Mouse (Mus musculus): Measurements from ENCODE around the gene Slc1a7. TPM values are rescaled to one million over a fixed set of nuclear protein-coding genes. Genes with fewer than 3 reads are reported as not detected.

The Slc1a7 gene
- polyA plus RNA-seq, 1 experiment from 2014 or later, result not detected

- Histone ChIP-seq H3K4me1 (0 out of 2 replicates have a peak, but pooled peaks cover 8% of the 10 kb centered on the region), H3K9me3 (no peaks in the 10 kb centered on the region), H3K36me3 (replicated peaks) (no peaks in the 10 kb centered on the region), H3K4me2 (no peak overlapping the region), H3K27ac (no peak overlapping the region), H3K4me3 (no peak overlapping the region), H3K27me3 (replicated peaks) (no peaks in the 10 kb centered on the region), H3K9ac (no peak overlapping the region)
- 85% methylated on average over 6 of the region's 6 CpGs for WGBS
- no peak for ATAC-seq (replicated peaks)
Measured at GRCm38 (mm10) chr4:107995727-107996126, 27.6 kb downstream of the Slc1a7 start.

GRCm38 (mm10) chr4:107996418-107996986, 28.4 kb downstream of the Slc1a7 start:
- Histone ChIP-seq H3K9me3 (no peaks in the 10 kb centered on the region), H3K4me3 (no peak overlapping the region), H3K4me2 (no peak overlapping the region), H3K4me1 (0 out of 2 replicates have a peak, but pooled peaks cover 7% of the 10 kb centered on the region), H3K27ac (no peak overlapping the region), H3K27me3 (replicated peaks) (no peaks in the 10 kb centered on the region), H3K36me3 (replicated peaks) (no peaks in the 10 kb centered on the region), H3K9ac (no peak overlapping the region)
- ATAC-seq (replicated peaks), result no peak
- 92% methylated on average over 9 of the region's 9 CpGs for whole genome bisulfite sequencing

- H3K4me1 ChIP-seq, result no peaks in the 10 kb centered on the region
- ATAC-seq (replicated peaks), result no peak
- H3K4me3 ChIP-seq, result no peak overlapping the region
- WGBS, result 36% methylated on average over 11 of the region's 11 CpGs
- no peaks in the 10 kb centered on the region for H3K9me3 ChIP-seq
- no peak overlapping the region for H3K4me2 ChIP-seq
- H3K27me3 ChIP-seq (replicated peaks), result no peaks in the 10 kb centered on the region
- no peak overlapping the region for H3K9ac ChIP-seq
- H3K36me3 ChIP-seq (replicated peaks), result no peaks in the 10 kb centered on the region
- no peak overlapping the region for H3K27ac ChIP-seq
Measured at GRCm38 (mm10) chr4:107998641-107999332, 30.7 kb downstream of the Slc1a7 start.

- ATAC-seq (replicated peaks), result no peak
- WGBS, result 86% methylated on average over 1 of the region's 1 CpGs
- H3K27ac ChIP-seq, result no peak overlapping the region
- no peaks in the 10 kb centered on the region for H3K4me1 ChIP-seq
- H3K9me3 ChIP-seq, result no peaks in the 10 kb centered on the region
- H3K4me3 ChIP-seq, result no peak overlapping the region
- H3K27me3 ChIP-seq (replicated peaks), result no peaks in the 10 kb centered on the region
- H3K36me3 ChIP-seq (replicated peaks), result no peaks in the 10 kb centered on the region
- no peak overlapping the region for H3K9ac ChIP-seq
- no peak overlapping the region for H3K4me2 ChIP-seq
Measured at GRCm38 (mm10) chr4:107999380-107999779, 31.2 kb downstream of the Slc1a7 start.

DNA sequence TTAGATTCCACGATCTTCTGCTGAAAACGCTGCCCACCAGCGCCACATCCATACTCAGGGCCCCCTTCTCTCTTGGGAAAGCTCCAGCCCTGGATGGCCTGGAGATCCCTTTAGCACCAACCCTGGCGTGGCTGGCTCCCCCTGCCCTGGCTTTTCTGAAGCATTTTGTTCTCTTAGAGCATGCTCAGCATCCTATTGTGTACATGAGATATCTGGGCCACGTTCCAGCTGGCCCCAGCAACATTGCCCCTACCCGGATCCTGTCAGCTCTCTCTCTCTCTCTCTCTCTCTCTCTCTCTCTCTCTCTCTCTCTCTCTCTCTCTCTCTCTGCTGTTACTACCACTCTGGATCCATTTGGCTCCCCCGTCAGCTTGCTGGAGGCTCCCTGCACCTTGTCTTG, 37.2 kb downstream of the Slc1a7 start:
- Histone ChIP-seq H3K9me3 (no peaks in the 10 kb centered on the region), H3K4me1 (no peaks in the 10 kb centered on the region), H3K27ac (no peak overlapping the region), H3K4me2 (no peak overlapping the region), H3K27me3 (replicated peaks) (no peaks in the 10 kb centered on the region), H3K36me3 (replicated peaks) (no peaks in the 10 kb centered on the region), H3K4me3 (no peak overlapping the region), H3K9ac (no peak overlapping the region)
- no peak for ATAC-seq (replicated peaks)
- 57% methylated on average over 7 of the region's 7 CpGs for WGBS

DNA sequence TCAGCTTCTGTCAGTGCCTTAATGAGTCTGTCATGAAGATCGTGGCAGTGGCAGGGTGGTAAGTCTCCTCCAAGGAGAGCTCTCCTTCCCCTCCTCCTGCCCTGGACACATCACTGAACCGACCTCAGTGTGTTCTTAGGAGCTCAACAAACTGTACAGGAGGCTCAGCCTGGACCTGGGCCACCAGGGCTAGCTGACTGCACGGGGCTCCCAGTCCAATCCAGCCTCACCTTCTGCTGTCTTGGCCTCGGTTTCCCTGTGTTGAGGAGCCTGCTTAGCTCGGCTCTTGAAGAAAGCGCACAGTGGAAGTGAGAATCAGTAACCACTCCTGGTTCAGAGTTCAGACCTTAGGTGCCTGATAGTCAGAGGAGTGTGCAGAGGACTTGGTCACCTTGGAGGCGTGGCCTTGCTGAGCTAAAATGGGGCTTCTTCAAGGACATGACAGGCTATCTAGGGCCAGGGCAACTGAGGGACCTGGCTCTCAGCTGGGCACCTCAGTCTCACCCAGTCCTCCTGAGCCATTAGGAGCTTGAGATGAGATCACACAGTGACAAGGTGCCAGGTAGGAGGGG, 39.5 kb downstream of the Slc1a7 start:
- WGBS, result 79% methylated on average over 7 of the region's 7 CpGs
- no peak for ATAC-seq (replicated peaks)
- no peak overlapping the region for H3K4me2 ChIP-seq
- no peak overlapping the region for H3K4me3 ChIP-seq
- no peaks in the 10 kb centered on the region for H3K4me1 ChIP-seq
- H3K36me3 ChIP-seq (replicated peaks), result no peaks in the 10 kb centered on the region
- H3K9me3 ChIP-seq, result no peaks in the 10 kb centered on the region
- no peak overlapping the region for H3K9ac ChIP-seq
- no peak overlapping the region for H3K27ac ChIP-seq
- no peaks in the 10 kb centered on the region for H3K27me3 ChIP-seq (replicated peaks)

DNA sequence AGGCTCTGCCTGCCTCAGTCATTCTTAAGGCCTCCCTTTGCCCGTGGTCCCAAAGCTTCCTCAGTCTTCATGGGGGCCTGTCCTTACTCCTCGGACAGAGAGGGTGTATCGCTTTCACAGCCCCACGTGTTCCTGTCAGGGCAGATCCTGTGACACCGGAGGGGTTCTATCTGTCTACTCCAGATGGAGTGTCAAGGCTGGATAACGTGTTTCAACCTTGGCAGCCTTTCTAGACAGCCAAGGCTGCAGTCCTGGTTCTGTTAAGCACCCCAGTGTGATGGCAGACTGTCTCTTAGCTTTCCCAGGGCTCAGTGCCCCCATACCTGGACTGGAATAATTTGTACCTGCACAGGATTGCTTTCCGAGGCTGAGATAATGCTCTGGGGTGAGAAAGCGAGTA, 40.4 kb downstream of the Slc1a7 start:
- no peaks in the 10 kb centered on the region for H3K27me3 ChIP-seq (replicated peaks)
- H3K9me3 ChIP-seq, result no peaks in the 10 kb centered on the region
- no peak overlapping the region for H3K4me2 ChIP-seq
- ATAC-seq (replicated peaks), result no peak
- H3K4me3 ChIP-seq, result no peak overlapping the region
- H3K27ac ChIP-seq, result no peak overlapping the region
- H3K4me1 ChIP-seq, result no peaks in the 10 kb centered on the region
- no peaks in the 10 kb centered on the region for H3K36me3 ChIP-seq (replicated peaks)
- 84% methylated on average over 8 of the region's 8 CpGs for WGBS
- H3K9ac ChIP-seq, result no peak overlapping the region

- H3K4me3 ChIP-seq, result no peak overlapping the region
- H3K36me3 ChIP-seq (replicated peaks), result no peaks in the 10 kb centered on the region
- 65% methylated on average over 2 of the region's 2 CpGs for WGBS
- no peak overlapping the region for H3K9ac ChIP-seq
- no peaks in the 10 kb centered on the region for H3K27me3 ChIP-seq (replicated peaks)
- peaks cover 12% of the 10 kb centered on the region; the same call in 1 of the 2 replicates for H3K4me1 ChIP-seq
- H3K9me3 ChIP-seq, result no peaks in the 10 kb centered on the region
- no peak overlapping the region for H3K27ac ChIP-seq
- no peak for ATAC-seq (replicated peaks)
- H3K4me2 ChIP-seq, result no peak overlapping the region
Measured at GRCm38 (mm10) chr4:108014466-108014865, 46.3 kb downstream of the Slc1a7 start.

DNA sequence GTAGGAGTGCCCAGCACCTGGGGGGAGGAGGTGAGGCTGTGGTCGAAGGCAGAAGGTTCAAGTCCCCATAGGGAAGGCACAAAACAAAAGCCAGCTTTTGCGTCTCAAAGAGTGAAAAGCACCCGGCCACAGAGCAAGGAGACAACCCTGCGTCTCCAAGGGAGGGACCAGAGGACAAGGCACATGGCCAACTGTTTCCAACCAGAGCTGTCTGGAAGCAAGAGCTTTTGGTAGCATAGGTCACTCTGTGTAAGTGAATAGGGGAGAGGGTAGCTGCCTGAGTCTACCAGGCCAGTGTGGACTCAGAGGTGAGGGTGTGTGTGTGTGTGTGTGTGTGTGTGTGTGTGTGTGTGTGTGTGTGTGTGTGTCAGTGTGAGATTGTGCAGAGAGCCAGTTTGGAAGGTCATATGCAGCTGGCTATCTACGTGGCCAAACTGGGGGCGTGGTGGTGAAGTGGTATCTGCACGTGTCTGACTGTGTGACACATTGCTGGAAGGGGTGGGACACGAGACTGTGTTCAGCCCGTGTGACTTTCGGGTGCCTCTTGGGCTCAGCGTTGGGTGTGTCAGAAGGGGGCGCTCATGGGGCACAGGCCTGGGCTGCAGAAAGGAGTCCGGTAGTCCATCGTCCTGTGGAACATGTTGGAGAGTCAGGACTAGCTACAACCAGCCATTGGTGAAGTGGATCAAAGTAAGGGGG, 47.1 kb downstream of the Slc1a7 start:
- Histone ChIP-seq H3K27ac (no peak overlapping the region), H3K27me3 (replicated peaks) (no peaks in the 10 kb centered on the region), H3K4me2 (no peak overlapping the region), H3K36me3 (replicated peaks) (no peaks in the 10 kb centered on the region), H3K9ac (no peak overlapping the region), H3K4me3 (no peak overlapping the region), H3K9me3 (no peaks in the 10 kb centered on the region), H3K4me1 (peaks cover 12% of the 10 kb centered on the region; the same call in 1 of the 2 replicates)
- no peak for ATAC-seq (replicated peaks)
- 69% methylated on average over 14 of the region's 14 CpGs for WGBS

DNA sequence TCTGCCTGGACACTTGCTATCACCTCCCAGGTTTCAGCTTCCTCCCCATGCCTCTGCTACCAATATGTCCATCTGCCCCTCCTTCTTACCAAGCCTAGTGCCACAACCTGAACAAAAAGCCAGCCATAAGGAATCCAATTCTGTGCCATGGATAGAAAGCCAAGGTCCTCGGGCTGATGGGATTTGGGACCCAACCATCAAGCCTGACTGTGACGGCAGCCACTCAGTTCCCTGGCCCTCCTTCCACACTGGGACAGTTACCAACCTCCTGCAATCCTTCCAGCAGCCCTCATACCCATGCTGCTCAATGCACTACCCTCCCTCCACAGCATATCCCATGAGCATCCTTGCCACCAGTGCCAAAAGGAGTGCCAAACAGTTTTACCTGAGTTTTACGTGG, 48.2 kb downstream of the Slc1a7 start:
- Histone ChIP-seq H3K36me3 (replicated peaks) (no peaks in the 10 kb centered on the region), H3K4me3 (no peak overlapping the region), H3K4me2 (no peak overlapping the region), H3K27me3 (replicated peaks) (no peaks in the 10 kb centered on the region), H3K4me1 (peaks cover 12% of the 10 kb centered on the region; the same call in 1 of the 2 replicates), H3K9ac (no peak overlapping the region), H3K27ac (no peak overlapping the region), H3K9me3 (no peaks in the 10 kb centered on the region)
- no peak for ATAC-seq (replicated peaks)
- WGBS, result 89% methylated on average over 3 of the region's 3 CpGs

DNA sequence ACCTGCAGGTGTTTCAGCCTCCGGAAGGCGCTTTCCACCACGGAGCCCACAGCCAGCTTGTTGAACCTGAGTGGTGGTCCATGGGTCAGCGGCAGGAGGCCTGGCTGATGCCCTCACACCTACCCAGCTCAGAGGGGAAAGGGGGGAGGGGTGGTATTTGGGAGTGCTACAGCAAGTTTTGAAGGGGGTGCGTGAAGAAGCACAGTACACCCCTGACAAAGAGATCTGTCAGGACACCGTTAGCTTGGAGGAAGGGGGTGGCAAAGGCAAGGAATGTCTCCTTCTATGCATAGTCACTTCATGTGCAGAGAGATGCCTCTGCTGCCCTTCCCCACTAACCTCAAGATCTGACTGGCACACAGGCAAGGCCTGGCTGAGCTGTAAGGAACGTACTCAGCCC, 49.7 kb downstream of the Slc1a7 start:
- Histone ChIP-seq H3K36me3 (replicated peaks) (no peaks in the 10 kb centered on the region), H3K9ac (no peak overlapping the region), H3K27me3 (replicated peaks) (no peaks in the 10 kb centered on the region), H3K4me3 (no peak overlapping the region), H3K27ac (no peak overlapping the region), H3K9me3 (no peaks in the 10 kb centered on the region), H3K4me1 (peaks cover 12% of the 10 kb centered on the region; the same call in 1 of the 2 replicates), H3K4me2 (no peak overlapping the region)
- WGBS, result 86% methylated on average over 7 of the region's 7 CpGs
- ATAC-seq (replicated peaks), result no peak

DNA sequence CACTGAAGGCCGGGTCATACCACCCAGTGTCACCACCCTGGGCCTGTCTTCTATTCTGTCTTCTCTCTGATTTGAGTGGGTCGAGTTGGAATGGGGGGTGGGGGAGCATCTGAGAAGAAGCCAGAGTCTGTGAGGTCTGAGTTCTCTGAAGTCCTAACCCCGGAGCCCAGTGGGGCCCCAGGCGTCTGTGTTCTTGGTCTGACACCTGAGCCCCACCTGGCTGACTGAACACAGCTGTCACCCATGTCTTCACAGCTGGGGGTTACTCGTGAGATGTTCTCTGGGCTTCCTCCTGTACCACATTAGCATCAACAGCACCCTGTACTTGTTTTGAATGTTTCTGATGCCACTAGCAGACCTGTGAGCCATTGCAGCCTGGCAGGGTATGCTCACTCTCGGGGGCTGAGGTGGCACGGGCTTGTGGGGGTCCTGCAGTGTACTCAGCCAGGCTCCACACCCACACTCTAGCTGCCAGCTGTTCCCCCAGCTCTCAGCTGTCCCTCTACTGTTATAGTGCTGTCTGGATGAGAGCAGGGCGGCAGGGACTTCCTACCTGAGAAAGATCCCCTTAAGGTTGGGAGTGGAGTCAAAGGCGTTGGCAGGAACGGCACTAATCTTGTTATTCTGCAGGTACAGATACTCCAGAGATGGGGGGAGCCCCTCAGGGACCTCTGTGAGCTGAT, 50.2 kb downstream of the Slc1a7 start:
- Histone ChIP-seq H3K9me3 (no peaks in the 10 kb centered on the region), H3K27ac (no peak overlapping the region), H3K4me1 (peaks cover 12% of the 10 kb centered on the region; the same call in 1 of the 2 replicates), H3K4me2 (no peak overlapping the region), H3K4me3 (no peak overlapping the region), H3K9ac (no peak overlapping the region), H3K27me3 (replicated peaks) (no peaks in the 10 kb centered on the region), H3K36me3 (replicated peaks) (no peaks in the 10 kb centered on the region)
- WGBS, result 51% methylated on average over 10 of the region's 10 CpGs
- 0 out of 2 replicates have a peak, but pooled peaks have one; percentile 33 for ATAC-seq (replicated peaks)

Data from midbrain, embryonic 15.5 days (tissue).